Mouse (Mus musculus): ENCODE results near the gene Aym1. TPM values are rescaled to one million over a fixed set of nuclear protein-coding genes. Genes with fewer than 3 reads are reported as not detected.
"Not testable (repeated sequence)": the region's sequence is repeated elsewhere in the genome, so short reads cannot be mapped to it uniquely, and the experiment has no call there.

Aym1 gene
- total RNA-seq, 1 experiment, result not detected

GRCm38 (mm10) chr5:113363177-113363576 lies 6.1 kb downstream of the Aym1 start:
- no peak overlapping the region for H3K9ac ChIP-seq (ENCODE audit: insufficient read depth, low read depth, low read length, poor library complexity, severe bottlenecking)

GRCm38 (mm10) chr5:113365921-113366320 lies 8.8 kb downstream of the Aym1 start:
- no peak overlapping the region for H3K27ac ChIP-seq (ENCODE audit: insufficient read depth, low read depth, low read length, poor library complexity, severe bottlenecking)
- no peaks in the 10 kb centered on the region for H3K36me3 ChIP-seq (ENCODE audit: control insufficient read depth, insufficient read depth, low read length, poor library complexity, severe bottlenecking)
- H3K4me3 ChIP-seq (ENCODE audit: insufficient read depth in 1 of 2, low read depth in 1 of 2, low read length in 2 of 2, poor library complexity in 1 of 2, severe bottlenecking in 1 of 2), result no peak overlapping the region
- in situ Hi-C loops (cut with MboI; ENCODE audit: low sequenced_read_pairs in 2 of 2, unreplicated experiment in 2 of 2), result loop anchor here in 1 of 2 experiments (10.0 kb wide), 1 partner anchor 449 kb away; no protein-coding TSS in a partner anchor
- H3K9me3 ChIP-seq (ENCODE audit: control insufficient read depth, insufficient read depth, low read depth, low read length), result no peaks in the 10 kb centered on the region
- TF ChIP-seq ZNF384 (IDR thresholded peaks at IDR 0.05; ENCODE audit: low read depth, low read length), result peak; percentile 38; the same call in 1 of the 2 replicates
- 0 out of 2 replicates have a peak, but pooled peaks have one; percentile 12 for TF ChIP-seq MAFK (IDR thresholded peaks at IDR 0.05; ENCODE audit: insufficient read depth, low read depth, low read length)
- TF ChIP-seq ZC3H11A (IDR thresholded peaks at IDR 0.05; ENCODE audit: borderline replicate concordance, low read depth, low read length), result peak; percentile 96; the same call in 1 of the 2 replicates
- TF ChIP-seq CHD2 (IDR thresholded peaks at IDR 0.05; ENCODE audit: low read depth, low read length), result no peak
- peak; percentile 87 for DNase-seq (ENCODE audit: low read depth, low spot score)
- peaks cover 5 to 6% of the 10 kb centered on the region in 2 experiments; a peak in 2 of 4 replicates for H3K4me1 ChIP-seq (ENCODE audit: control insufficient read depth in 2 of 2, insufficient read depth in 2 of 2, low read length in 2 of 2, poor library complexity in 1 of 2)
- H3K9ac ChIP-seq (ENCODE audit: insufficient read depth, low read depth, low read length, poor library complexity, severe bottlenecking), result no peak overlapping the region

More at GRCm38 (mm10) chr5:113363177-113363576, 6.1 kb downstream of the Aym1 start:
- TF ChIP-seq ZC3H11A (IDR thresholded peaks at IDR 0.05; ENCODE audit: borderline replicate concordance, low read depth, low read length), result no peak
- no peak for TF ChIP-seq CHD2 (IDR thresholded peaks at IDR 0.05; ENCODE audit: low read depth, low read length)
- no peak for TF ChIP-seq HCFC1 (IDR thresholded peaks at IDR 0.05; ENCODE audit: borderline replicate concordance, insufficient read depth, low read length)
- TF ChIP-seq MAFK (IDR thresholded peaks at IDR 0.05; ENCODE audit: insufficient read depth, low read depth, low read length), result no peak
- TF ChIP-seq ZNF384 (IDR thresholded peaks at IDR 0.05; ENCODE audit: low read depth, low read length), result no peak
- in situ Hi-C loops (cut with MboI; ENCODE audit: low sequenced_read_pairs in 2 of 2, unreplicated experiment in 2 of 2), result loop anchor here in 1 of 2 experiments (10.0 kb wide), 1 partner anchor 452 kb away; no protein-coding TSS in a partner anchor
- no peak overlapping the region for H3K4me3 ChIP-seq (ENCODE audit: insufficient read depth in 1 of 2, low read depth in 1 of 2, low read length in 2 of 2, poor library complexity in 1 of 2, severe bottlenecking in 1 of 2)
- H3K36me3 ChIP-seq (ENCODE audit: control insufficient read depth, insufficient read depth, low read length, poor library complexity, severe bottlenecking), result no peaks in the 10 kb centered on the region
- no peak for DNase-seq (ENCODE audit: low read depth, low spot score)
- peaks cover 16 to 21% of the 10 kb centered on the region in 2 experiments for H3K4me1 ChIP-seq (ENCODE audit: control insufficient read depth in 2 of 2, insufficient read depth in 2 of 2, low read length in 2 of 2, poor library complexity in 1 of 2)
- no peaks in the 10 kb centered on the region for H3K9me3 ChIP-seq (ENCODE audit: control insufficient read depth, insufficient read depth, low read depth, low read length)
- H3K27ac ChIP-seq (ENCODE audit: insufficient read depth, low read depth, low read length, poor library complexity, severe bottlenecking), result no peak overlapping the region

GRCm38 (mm10) chr5:113367726-113368125 lies 10.6 kb downstream of the Aym1 start:
- not testable (repeated sequence) for DNase-seq (ENCODE audit: low read depth, low spot score); H3K9ac ChIP-seq (ENCODE audit: insufficient read depth, low read depth, low read length, poor library complexity, severe bottlenecking); H3K36me3 ChIP-seq (ENCODE audit: control insufficient read depth, insufficient read depth, low read length, poor library complexity, severe bottlenecking); H3K4me1 ChIP-seq (ENCODE audit: control insufficient read depth in 2 of 2, insufficient read depth in 2 of 2, low read length in 2 of 2, poor library complexity in 1 of 2); H3K27ac ChIP-seq (ENCODE audit: insufficient read depth, low read depth, low read length, poor library complexity, severe bottlenecking); H3K4me3 ChIP-seq (ENCODE audit: insufficient read depth in 1 of 2, low read depth in 1 of 2, low read length in 2 of 2, poor library complexity in 1 of 2, severe bottlenecking in 1 of 2); H3K9me3 ChIP-seq (ENCODE audit: control insufficient read depth, insufficient read depth, low read depth, low read length)
- in situ Hi-C loops (cut with MboI; ENCODE audit: low sequenced_read_pairs in 2 of 2, unreplicated experiment in 2 of 2), result loop anchor here in 1 of 2 experiments (10.0 kb wide), 1 partner anchor 447 kb away; no protein-coding TSS in a partner anchor

- Histone ChIP-seq H3K4me3 (ENCODE audit: insufficient read depth in 1 of 2, low read depth in 1 of 2, low read length in 2 of 2, poor library complexity in 1 of 2, severe bottlenecking in 1 of 2) (no peak overlapping the region), H3K9me3 (ENCODE audit: control insufficient read depth, insufficient read depth, low read depth, low read length) (no peaks in the 10 kb centered on the region), H3K4me1 (ENCODE audit: control insufficient read depth in 2 of 2, insufficient read depth in 2 of 2, low read length in 2 of 2, poor library complexity in 1 of 2) (peaks cover 0 to 9% of the 10 kb centered on the region in 2 experiments; a peak in 1 of 4 replicates), H3K36me3 (ENCODE audit: control insufficient read depth, insufficient read depth, low read length, poor library complexity, severe bottlenecking) (no peaks in the 10 kb centered on the region), H3K9ac (ENCODE audit: insufficient read depth, low read depth, low read length, poor library complexity, severe bottlenecking) (no peak overlapping the region), H3K27ac (ENCODE audit: insufficient read depth, low read depth, low read length, poor library complexity, severe bottlenecking) (no peak overlapping the region)
- TF ChIP-seq ZNF384 (IDR thresholded peaks at IDR 0.05; ENCODE audit: low read depth, low read length) (no peak), CHD2 (IDR thresholded peaks at IDR 0.05; ENCODE audit: low read depth, low read length) (no peak), ZC3H11A (IDR thresholded peaks at IDR 0.05; ENCODE audit: borderline replicate concordance, low read depth, low read length) (no peak), HCFC1 (IDR thresholded peaks at IDR 0.05; ENCODE audit: borderline replicate concordance, insufficient read depth, low read length) (no peak), MAFK (IDR thresholded peaks at IDR 0.05; ENCODE audit: insufficient read depth, low read depth, low read length) (0 out of 2 replicates have a peak, but pooled peaks have one; percentile 31)
- in situ Hi-C loops (cut with MboI; ENCODE audit: low sequenced_read_pairs in 2 of 2, unreplicated experiment in 2 of 2), result loop anchor here in 1 of 2 experiments (10.0 kb wide), 1 partner anchor 445 kb away; no protein-coding TSS in a partner anchor
- DNase-seq (ENCODE audit: low read depth, low spot score), result no peak
Measured at GRCm38 (mm10) chr5:113369262-113369868, 12.3 kb downstream of the Aym1 start.
